Mouse (Mus musculus) yolk sac, embryonic 10.5 days (tissue): ENCODE results near the gene Rdh16f1.

ENCODE experiments used
- DNase-seq: peaks from one replicate; pipeline ENCODE4 v3.0.0-alpha.2; 2017; ENCODE audit warnings: low spot score

The Rdh16f1 gene

DNA sequence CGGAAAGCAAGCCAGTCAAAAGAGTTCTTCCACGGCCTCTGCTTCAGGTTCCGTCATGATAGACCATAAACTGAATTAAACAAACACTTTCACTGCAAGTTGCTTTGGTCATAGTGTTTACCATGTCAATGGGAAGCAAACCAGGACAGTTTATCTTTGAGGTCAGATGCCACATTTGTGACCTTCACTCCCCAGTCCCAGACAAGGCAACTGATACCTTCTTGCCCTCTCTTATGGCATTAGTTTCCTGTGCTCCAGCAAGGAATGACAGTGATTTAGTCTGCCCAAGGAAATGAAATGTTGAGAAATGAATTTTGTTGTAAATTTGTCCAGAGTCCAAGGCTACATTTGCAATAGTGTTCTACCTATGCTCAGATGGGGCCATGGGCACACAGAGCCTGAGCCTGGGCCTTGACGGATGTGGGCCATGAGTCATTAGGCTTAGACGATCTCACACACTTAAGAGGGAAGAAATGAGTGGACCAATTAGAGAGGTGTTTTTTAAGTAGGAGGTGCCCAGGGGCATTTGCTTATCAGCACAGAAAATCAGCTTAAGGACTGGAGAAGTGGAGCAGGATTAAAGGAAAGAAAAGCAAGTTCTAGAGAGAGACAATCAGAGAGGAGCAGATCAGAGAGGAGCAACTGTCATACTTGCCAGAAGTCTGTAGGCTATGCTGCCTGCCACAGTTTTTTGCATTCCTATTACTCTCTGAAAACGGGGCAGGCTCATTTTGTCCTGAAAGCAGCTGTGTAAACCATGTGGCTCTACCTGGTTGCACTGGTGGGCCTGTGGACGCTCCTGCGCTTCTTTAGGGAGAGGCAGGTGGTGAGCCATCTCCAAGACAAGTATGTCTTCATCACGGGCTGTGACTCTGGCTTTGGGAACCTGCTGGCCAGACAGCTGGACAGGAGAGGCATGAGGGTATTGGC is at the start of gene Rdh16f1, which contains the start of gene Rdh1:
Gene Rdh16f1, plus strand, starts transcription at position 607 of the 930 bp plus-strand sequence.
Gene Rdh1, plus strand, starts transcription at position 541 of the 930 bp plus-strand sequence.
- DNase-seq = no peak

DNA sequence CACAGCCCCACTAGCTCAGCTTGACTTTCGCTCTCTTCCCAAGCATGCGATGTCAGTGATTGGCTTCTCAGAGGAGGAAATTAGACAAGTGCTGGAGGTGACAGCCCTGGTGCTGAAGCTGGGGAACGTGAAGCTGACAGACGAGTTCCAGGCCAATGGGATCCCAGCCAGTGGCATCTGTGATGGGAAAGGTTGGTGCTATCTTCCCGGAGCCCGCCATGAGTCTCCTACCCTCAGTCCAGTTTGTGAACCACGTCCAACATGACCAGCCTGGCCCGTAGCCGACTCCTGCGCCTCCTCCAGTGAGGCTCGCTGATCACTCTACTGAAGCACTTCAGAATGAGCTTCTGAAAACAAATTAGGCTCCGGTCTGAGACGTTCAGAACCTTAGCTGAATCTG is 49.3 kb upstream of the Rdh16f1 start:
- DNase-seq = no peak

DNA sequence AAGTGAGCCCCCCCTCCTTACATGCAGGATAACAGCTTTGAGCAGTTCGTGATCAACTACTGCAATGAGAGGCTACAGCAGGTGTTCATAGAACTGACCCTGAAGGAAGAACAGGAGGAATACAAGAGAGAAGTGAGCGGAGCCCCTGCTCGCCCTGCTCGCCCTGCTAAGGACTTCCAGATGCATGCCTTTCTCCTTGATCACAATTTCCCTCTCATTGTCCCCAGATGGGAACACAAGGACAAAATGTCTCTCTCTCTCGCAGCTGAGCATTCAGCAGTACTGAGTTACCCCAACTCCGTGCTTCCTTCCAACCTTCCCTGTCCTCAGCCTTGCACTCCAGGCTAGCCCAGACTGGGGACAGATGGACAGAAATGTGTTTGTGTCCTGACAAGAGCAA is 46.9 kb upstream of the Rdh16f1 start:
- DNase-seq = no peak

DNA sequence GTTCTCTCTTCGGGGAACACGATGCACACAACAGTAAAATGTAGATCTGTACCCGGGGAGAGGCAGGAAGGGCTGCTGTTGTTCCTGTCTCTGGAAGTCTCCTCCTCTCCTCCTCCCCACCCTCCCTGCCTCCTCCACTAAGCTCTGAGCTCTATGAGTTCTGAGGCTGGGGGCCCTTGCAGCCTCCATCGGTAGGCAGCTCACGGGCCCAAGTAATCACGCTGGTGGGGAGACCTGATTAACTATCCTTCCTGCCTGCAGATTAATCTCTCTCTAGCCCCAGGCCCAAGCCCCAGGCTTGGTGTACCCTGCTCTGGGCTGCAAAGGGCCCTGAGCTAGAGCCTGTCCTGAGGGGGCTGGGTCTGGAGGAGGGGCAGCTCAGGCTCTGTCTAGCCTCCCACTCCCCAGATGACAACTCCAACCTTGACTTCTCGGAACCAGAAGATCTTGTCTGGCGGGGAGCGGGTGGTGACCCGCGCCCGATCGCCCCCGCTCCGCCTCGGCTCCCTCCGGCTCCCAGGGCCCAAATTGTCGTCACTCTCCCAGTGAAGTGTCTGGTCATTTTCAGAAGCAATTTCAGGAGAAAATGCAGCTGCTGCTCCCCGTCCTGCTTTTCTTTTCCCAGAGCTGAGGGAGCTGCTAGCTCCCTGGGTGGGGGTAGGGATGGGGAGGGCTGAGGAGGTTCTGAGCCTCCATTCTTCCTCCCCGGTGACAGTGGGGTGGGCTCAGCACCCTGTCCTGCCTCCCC is 37.7 kb upstream of the Rdh16f1 start:
- DNase-seq = no peak

DNA sequence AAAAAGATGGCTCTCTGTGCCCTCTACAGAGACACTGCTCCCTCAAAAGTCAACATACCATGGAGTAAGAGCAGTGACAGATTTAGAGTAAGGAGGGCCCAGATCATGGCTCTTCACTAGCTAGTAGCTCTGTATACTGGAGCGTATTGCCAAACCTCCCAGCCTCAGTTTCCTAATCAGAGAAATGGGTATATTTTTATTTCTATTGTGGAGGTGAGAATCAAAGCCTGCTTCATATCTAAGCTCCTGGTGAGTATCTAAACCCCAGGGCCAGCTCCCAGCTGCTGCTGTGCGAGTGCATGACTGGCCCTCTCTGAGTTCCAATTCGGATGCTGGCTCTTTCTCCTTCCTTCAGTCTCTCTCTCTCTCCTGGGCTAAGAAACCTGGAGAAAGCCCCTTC is 35.4 kb upstream of the Rdh16f1 start, which contains the start of gene Tac2:
Gene Tac2, plus strand, starts transcription at position 301 of the 400 bp plus-strand sequence.
- no peak for DNase-seq

DNA sequence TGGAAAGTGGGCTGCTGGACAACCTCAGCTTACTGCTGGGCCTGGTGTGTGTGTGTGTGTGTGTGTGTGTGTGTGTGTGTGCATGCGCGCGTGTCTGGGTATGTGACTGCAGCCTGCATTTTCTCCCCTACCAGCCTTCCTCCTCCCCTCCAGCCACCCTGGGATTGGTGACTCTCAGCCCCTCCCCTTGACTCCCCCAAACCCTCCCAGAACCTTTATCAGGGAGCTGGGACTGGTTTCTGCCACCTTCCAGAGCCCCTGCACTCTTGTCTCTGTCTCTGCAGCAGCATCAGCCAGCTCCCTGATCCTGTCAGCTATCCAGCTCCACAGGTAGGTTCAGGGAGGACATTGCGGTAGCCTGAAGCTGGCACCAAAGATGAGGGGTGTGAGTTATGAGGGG is 34.5 kb upstream of the Rdh16f1 start:
- DNase-seq = no peak

DNA sequence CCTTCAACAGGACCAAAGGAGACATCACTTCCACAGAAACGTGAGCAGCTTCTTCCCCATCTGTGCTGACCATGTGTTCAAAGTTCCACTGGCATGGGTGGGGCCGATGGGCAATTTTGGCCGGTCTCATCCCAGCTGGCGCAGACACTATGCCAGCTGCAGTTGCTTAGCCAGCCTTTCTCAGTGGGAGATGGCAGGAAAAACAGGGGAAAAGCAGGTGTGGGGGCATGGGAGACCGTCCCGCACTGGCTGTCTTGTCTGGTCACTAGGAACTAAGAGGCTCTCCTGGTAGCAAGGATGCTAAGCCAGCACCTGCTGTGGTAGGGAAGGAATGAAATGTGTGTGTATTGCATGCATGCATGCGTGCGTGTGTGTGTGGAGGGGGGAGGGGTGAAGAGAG is 31.1 kb upstream of the Rdh16f1 start:
- DNase-seq = no peak

DNA sequence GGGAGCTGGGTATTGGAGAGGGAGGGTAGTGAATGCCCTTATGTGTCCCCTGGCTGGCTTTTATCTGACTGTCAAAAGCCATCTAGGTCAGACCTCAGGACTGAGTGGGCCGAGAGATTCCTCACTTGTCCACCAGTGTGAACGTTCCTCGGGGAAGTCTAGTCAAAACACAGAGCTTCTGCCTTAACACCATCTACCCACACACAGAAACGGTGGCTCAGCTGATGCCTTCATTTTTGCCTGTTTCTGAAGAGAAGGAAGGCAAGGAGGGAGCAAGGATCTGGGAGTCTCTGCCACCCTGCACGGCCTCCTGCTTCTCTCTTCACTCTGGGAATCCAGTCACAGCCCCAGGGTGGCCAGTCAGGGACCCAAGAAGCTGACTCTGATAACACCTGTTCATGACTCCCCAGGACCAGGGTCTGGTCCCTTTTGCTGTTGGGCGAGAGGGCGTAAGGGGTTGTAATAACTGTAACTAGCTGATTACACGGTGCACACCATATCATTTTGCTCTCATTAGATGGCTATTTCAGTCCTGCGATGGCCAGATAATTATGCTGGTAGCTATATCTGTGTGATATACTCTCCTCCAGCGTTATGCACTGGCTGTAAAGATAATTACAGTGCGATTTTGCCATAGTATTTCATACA is 29.2 kb upstream of the Rdh16f1 start:
- no peak for DNase-seq

DNA sequence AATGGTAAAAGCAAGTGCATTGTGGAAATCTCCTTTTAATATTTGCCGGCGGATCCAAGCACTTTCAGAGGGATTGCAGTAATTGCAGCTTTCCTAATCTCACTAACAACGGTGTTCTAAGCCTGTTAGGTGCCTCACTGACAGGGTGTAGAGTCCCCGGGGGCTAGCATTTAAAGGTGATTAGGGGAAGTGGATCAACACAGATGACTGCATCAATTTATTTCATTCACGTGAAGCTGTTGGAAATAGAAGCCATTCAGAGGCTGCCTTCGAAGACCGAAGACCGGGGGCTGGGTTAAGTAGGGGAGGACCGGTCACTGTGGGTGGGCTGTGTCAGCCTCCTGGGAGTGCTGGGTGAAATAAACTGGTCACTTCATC is 28.7 kb upstream of the Rdh16f1 start:
- no peak for DNase-seq

DNA sequence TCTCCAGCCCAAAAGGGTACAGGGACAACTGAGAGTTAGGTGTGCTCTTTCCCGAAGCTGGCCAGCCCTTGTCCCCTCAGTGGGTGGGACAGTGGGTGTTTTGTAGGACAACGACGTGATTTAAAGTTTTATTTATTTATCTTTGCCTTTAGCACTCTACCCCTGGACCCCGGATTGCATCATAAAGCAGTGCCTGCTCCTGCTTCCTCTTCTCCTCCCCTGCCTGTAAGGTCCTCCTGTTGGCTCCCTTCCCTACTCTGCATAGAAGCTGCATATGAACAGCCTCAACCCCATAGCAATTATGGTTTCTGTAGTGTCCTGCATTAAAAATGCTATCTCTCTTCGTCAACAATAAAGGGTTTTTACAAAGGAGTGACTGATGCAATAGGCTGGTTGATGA is 28.2 kb upstream of the Rdh16f1 start:
- DNase-seq = no peak

DNA sequence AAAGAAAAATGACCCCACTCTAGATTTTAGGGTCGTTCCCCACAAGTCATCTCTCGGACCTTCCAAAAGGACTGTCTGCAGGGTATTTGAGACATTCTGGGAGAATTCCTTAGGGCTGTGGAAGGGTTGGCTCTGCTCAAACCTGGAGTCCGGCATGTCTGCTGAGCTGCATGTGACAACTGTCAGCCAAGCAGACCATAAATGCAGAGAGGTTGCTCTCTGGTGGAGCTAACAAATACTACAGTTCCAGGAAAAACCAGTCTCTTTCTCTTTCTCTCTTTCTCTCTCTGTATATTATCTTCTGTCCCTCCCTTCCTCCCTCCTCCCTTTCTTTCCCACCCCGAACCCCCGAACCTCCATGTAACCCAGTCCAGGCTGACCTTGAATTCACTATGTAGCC is 25.2 kb upstream of the Rdh16f1 start:
- no peak for DNase-seq

DNA sequence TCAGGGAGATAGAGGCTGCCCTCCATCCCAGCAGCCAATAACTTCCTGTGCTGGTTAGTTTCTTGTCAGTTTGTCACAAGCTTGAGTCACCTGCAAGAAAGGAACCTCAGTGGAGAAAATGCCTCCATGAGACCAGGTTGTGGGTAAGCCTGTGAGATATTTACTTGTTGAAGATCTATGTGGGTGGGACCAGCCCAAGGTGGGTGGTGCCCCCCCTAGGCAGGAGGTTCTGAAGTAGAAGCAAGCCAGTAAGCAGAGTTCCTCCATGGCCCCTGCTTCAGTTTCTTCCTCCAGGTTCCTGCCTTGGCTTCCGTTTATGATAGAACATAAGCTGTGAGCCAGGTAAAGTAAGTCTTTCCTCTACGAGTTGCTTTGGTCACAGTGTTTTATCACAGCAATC is 23.3 kb upstream of the Rdh16f1 start:
- no peak for DNase-seq

DNA sequence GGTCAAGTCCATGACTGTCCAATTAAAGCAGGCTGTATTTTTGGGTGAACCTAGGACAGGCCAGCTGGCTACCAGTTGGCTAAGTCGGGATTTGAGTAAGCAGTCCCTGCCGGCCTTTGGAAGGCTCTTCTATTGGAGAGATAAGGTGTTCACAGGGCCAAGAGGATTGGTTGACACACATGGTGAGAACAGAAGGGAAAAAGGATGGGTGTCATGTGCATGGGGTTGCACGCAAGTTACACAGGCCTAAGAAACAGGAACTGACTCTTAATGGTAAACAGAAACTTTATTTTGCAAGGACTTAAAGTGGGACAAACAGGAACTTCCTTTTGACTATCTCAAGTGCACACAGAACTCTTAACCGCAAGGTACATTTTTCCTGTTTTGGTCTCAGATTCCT is 22.7 kb upstream of the Rdh16f1 start:
- DNase-seq = no peak

DNA sequence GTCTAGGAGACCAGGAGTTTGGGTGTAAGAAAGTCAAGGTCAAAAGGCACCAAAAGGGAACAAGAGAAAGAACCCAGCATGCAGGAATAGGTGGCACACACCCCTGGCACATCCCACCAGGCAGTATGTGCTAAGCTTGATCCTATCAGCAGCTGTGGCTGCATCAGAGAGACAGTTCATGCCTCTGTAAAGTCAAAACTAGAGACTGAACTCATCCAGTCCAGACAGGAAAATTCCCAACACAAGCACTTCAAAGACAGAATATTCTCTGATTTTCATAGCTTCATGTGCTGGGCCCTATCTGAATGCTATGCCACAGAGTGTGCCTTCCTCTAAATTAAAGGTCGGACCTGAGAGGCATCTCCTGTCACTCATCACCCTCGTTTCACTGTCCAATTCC is 22.0 kb upstream of the Rdh16f1 start:
- no peak for DNase-seq

DNA sequence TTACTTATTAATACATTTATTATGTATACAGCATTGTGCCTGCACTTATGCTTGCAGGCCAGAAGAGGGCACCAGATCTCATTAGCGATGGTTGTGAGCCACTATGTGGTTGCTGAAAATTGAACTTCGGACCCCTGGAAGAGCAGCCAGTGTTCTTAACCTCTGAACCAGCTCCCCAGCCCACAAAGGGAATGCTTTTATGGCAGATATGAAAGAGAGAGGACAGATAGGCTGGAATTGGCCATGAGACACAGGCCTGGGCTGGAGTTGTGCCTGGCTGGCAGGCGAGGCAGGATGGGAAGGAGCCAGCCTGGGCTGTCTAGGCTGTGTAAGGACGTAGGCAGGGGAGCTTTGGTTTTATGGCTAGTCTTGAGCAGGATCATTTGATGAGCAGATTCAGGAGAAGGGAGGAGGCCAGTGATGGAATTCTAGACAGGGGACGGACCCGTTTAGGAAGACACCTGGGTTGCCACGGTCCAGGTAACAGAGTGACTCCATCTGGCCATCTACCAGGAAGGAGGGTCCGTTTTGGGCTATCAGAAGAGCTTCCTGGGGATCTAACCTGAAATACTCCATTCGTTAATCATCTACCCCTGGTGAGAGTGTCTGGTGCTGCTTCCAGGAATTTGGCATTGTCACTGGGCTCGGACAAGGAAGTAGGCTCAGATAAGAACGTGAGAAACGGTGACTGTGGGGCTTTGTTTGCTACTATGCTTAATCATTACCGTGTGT is 21.3 kb upstream of the Rdh16f1 start:
- DNase-seq = peak; percentile 86

DNA sequence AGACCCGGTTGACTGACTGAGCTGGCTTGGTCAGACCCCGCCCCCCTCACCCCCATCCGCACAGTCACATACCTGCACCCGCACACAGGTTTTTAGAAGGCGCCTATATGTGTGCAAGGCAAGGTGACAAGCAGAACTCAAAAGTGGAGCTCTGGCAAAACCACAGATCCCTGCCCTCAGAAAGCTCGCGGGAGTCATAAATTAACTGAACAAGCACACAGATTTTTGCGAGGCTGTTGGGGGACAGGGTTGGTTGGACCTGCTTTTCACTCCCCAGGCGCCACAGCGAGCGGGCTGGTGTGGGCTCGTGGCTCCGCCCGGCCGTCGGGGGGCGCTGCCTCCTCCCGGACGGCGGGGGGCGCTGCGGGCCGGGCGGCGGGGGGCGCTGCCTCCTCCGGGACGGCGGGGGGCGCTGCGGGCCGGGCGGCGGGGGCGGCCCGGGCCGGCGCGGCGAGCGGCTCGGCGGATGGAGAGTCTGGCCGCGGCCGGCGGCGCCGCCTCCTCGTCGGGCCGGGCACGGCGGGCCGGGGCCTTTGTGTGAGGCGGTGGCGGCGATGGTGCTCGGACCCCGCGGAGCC is 20.4 kb upstream of the Rdh16f1 start, which contains the start of gene Zbtb39:
Gene Zbtb39, plus strand, starts transcription at position 456 of the 578 bp plus-strand sequence.
- DNase-seq = peak; percentile 84

DNA sequence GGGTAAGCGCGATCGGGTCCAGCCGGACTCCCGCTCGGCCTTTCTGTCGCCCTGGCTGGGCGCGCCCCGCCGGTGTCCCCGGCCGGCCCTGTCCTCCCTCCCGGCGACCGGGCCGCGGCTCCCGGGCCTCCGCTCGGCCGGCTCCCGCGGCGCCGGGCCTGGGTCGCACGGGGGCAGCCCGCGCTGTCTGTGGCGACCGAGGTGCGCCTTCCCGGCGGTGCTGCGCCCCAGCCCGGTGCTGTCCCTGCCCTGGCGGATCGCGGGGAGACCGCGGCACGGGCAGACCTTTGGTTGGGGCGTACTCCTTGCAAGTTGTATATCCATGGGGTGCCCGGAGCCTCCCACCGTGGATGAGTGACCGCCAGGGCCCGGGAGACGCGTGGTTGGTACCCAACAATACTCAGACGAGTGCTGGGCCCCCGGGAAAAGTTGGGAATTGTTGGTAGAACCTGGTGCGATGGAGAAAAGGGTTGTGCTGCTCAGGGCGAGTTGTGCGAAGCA is 19.9 kb upstream of the Rdh16f1 start:
- no peak for DNase-seq

DNA sequence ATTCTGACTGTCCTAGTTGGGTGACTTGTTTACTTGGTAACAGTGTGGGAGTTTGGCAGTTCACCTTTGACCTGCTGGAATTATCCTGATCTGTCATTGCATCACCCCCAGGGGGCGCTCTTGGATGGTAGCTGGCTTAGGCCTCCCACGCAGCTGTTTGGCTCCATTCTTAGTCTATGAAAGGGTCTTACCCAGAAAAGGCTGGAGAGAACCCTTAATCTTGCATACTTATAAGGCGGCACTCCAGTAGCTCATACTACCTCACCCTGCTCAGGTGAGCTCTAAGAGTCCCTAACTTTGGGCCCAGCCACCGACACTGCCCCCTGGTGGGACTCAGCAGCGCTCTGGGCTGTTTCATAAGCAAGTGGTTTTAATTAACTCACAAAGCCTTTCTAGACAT is 14.9 kb upstream of the Rdh16f1 start:
- no peak for DNase-seq

DNA sequence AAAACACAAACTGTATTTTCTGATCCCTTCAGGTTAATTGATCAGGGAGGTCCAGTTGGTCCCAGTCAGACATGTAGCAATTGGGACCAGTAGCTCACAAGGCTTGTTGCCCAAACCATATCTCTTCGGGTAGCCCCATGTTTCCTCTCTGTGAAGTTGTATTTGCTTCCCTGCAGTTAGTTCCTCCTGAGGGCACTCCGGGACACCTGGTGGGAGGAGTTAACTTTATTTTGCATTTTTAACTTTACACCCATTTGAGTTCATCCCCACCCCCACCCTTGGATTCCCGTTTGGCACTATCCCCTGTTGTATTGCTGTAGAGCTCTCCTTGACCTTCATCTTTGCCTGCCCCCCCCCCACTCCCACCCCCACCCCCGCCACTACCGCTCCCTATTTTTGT is 13.7 kb upstream of the Rdh16f1 start:
- DNase-seq = no peak

DNA sequence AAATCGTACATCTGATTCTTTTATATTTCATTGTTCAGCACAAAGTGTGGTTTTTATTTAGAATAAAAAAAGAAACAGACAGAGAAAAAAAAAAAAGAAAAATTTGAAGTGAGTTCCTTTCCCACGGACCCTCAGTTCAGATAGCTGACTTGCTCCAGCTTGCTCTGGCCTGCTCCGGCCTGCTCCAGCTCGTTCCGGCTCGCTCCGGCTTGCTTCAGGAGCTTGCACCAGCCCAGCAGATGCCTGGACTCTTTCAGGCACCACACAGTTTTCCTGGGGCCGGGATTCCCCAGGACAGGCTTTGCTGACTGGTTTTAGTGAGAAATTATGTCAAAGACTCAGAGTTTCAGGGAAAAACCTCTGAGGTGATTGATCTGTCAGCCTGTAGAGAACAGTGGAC is 12.3 kb upstream of the Rdh16f1 start:
- DNase-seq = no peak
